Mouse (Mus musculus) left cerebral cortex, adult 2 months (tissue): ENCODE data around the gene Naif1. TPM values are rescaled to one million over a fixed set of nuclear protein-coding genes. Genes with fewer than 3 reads are reported as not detected.

ENCODE experiments used
- DNase-seq, 2 experiments: peaks; one replicate each; pipeline ENCODE4 v3.0.0; 2021 to 2022; ENCODE audit warnings: low spot score in 2 of 2, mixed read lengths in 1 of 2; ENCODE audit errors: extremely low spot score in 1 of 2
- H3K27ac ChIP-seq: fragments of 200-600 bp; 2 replicates; pipeline ENCODE4 v1.8.1; 2022
- H3K4me3 ChIP-seq: fragments of 200-600 bp; 2 replicates; pipeline ENCODE4 v1.8.1; 2022
- CTCF ChIP-seq: fragments of 200-600 bp; IDR thresholded peaks from 2 replicates; pipeline ENCODE4 v1.8.1; 2022; ENCODE audit warnings: antibody characterized with exemption, mild to moderate bottlenecking, moderate library complexity
- intact Hi-C: fragments of 180-260 bp; cut with DNase I; formaldehyde crosslinking; loops from one replicate; pipeline ENCODE4 v1.15.1; 2025
- total RNA-seq, 2 experiments: library from RNA; stranded (reverse); gene quantifications; 2 replicates each; pipeline ENCODE4 v1.2.3; 2021

The Naif1 gene
- total RNA-seq, 2 experiments from 2014 or later = 3.3 to 3.7 TPM

- DNase-seq = no peak
- Histone ChIP-seq H3K4me3 (no peak overlapping the region), H3K27ac (no peak overlapping the region)
- no peak for TF ChIP-seq CTCF
- intact Hi-C loops = no loop called here
These were observed 43.0 kb downstream of the Naif1 start for GRCm38 (mm10) chr2:32493301-32493701.

GRCm38 (mm10) chr2:32494522-32494921, 44.3 kb downstream of the Naif1 start:
- intact Hi-C loops = no loop called here

DNA sequence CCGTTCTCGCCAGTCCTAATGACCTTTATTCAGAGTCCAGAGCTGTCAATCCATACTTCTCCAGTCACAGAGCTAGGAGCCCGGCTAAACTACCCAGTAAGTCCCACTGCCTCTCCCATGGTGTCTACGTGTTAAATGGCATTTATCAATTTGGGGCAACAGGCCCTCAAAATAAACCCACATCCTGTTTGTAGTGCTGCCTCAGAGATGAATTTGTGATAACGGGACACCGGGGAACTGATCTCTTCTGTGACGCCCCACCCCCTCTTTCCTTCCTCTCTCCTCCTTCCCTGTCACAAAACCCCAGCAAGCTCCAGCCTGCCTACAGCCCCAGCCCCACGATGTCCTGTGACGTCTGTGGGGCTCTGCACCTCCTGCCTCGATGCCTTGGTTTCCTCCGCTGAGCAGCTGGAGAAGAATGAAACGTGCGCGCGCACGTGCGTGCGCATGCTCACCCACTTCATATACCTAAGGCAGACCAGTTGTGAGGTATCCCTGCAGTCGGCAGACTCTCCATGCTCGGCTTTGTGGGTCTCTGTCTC, 45.0 kb downstream of the Naif1 start:
- TF ChIP-seq CTCF = no peak
- DNase-seq = no peak
- intact Hi-C loops = no loop called here

More at GRCm38 (mm10) chr2:32494522-32494921, 44.3 kb downstream of the Naif1 start:
- Histone ChIP-seq H3K4me3 (no peak overlapping the region), H3K27ac (no peak overlapping the region)
- TF ChIP-seq CTCF = no peak
- no peak for DNase-seq

GRCm38 (mm10) chr2:32496190-32496589, 45.9 kb downstream of the Naif1 start:
- H3K27ac ChIP-seq = no peak overlapping the region
- intact Hi-C loops = no loop called here
- no peak for DNase-seq
- no peak overlapping the region for H3K4me3 ChIP-seq
- TF ChIP-seq CTCF = no peak

More for the DNA sequence above, 45.0 kb downstream of the Naif1 start:
- H3K27ac ChIP-seq = no peak overlapping the region
- H3K4me3 ChIP-seq = no peak overlapping the region

GRCm38 (mm10) chr2:32499365-32499764, 49.1 kb downstream of the Naif1 start:
- DNase-seq = no peak
- intact Hi-C loops = no loop called here
- Histone ChIP-seq H3K27ac (no peak overlapping the region), H3K4me3 (no peak overlapping the region)
- TF ChIP-seq CTCF = no peak

DNA sequence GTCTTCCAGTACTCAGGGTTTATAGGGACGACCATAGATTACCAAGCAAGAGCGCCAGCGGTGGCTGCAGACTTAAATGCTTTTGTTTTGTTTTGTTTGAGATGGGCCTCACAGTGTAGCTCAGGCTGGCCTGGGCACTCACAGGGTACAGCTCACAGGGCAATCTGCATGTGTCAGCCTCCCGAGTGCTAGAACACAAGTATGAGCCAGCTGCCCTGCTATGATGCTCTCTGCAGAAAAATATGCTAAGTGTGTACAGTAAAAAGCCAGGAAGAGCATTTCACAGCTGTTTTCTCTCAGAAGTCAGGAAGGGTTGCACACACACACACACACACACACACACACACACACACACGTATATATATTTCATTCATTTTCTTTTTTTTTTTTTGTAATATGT, 50.2 kb downstream of the Naif1 start:
- no peak overlapping the region for H3K27ac ChIP-seq
- intact Hi-C loops = loop anchor here (10.0 kb wide), 1 partner anchor 154 kb away; no protein-coding TSS in a partner anchor
- TF ChIP-seq CTCF = no peak
- H3K4me3 ChIP-seq = no peak overlapping the region
- no peak for DNase-seq

GRCm38 (mm10) chr2:32501754-32502324, 51.6 kb downstream of the Naif1 start:
- H3K27ac ChIP-seq = no peak overlapping the region
- H3K4me3 ChIP-seq = no peak overlapping the region
- intact Hi-C loops = loop anchor here (10.0 kb wide), 1 partner anchor 153 kb away; no protein-coding TSS in a partner anchor
- TF ChIP-seq CTCF = no peak
- no peak for DNase-seq

DNA sequence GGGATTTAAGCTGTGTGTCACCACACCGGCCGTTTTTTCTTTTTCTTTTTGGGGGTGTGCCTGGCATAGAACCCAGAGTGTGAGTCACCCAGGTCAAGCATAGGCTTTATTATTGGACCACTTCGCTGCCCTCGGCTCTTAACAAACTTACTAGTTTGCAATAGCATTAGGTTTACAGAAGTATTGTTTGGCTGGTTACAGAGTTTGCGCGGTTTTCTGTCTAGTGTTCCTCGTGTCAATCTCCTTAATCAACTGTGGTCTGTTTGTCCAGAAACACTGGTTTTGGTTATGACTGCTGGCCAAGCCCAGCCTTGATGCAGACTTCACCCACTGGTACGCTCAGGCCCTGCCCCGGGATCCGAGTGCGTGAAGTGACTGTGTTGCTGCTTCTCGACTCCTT, 52.6 kb downstream of the Naif1 start:
- DNase-seq = no peak
- H3K4me3 ChIP-seq = no peak overlapping the region
- intact Hi-C loops = loop anchor here (10.0 kb wide), 1 partner anchor 152 kb away; no protein-coding TSS in a partner anchor
- no peak for TF ChIP-seq CTCF
- H3K27ac ChIP-seq = no peak overlapping the region

- H3K27ac ChIP-seq = no peak overlapping the region
- TF ChIP-seq CTCF = no peak
- intact Hi-C loops = loop anchor here (10.0 kb wide), 1 partner anchor 151 kb away; no protein-coding TSS in a partner anchor
- no peak for DNase-seq
- H3K4me3 ChIP-seq = no peak overlapping the region
These were observed 53.3 kb downstream of the Naif1 start for GRCm38 (mm10) chr2:32503588-32503987.

DNA sequence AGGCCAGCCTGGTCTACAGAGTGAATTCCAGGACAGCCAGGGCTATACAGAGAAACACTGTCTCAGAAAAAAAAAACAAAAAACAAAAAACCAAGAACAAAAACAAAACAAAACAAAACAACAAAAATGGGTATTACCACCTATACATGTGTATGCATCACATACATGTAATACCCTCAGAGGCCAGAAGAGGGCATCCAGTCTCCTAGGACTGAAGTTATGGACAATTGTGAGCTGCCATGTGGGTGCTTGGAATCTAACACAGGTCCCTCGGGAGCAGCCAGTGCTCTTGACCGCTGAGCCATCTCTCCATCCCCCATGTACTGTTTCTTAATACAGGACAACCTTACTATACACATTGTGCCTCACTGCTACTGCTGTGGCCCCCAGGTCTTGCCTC, 55.3 kb downstream of the Naif1 start:
- no peak for DNase-seq
- H3K27ac ChIP-seq = no peak overlapping the region
- H3K4me3 ChIP-seq = no peak overlapping the region
- peak; percentile 6 for TF ChIP-seq CTCF
- intact Hi-C loops = loop anchor here (10.0 kb wide), 1 partner anchor 149 kb away; no protein-coding TSS in a partner anchor

Other genes with a start within 250 kb of the Naif1 start
- 10 to 100 TPM; 23.7 to 25.3 TPM for gene Pomt1, start 213.9 kb upstream of the Naif1 start, total RNA-seq
- 10 to 100 TPM; 45.9 to 47.1 TPM for gene Uck1, start 190.3 kb upstream of the Naif1 start, total RNA-seq
- gene Golga2, start 163.1 kb upstream of the Naif1 start, total RNA-seq = 10 to 100 TPM; 83.2 to 86.4 TPM
- gene Swi5, start 162.4 kb upstream of the Naif1 start, total RNA-seq = 100 to 1,000 TPM; 186 to 193 TPM
- gene Ciz1, start 98.1 kb upstream of the Naif1 start, total RNA-seq = 10 to 100 TPM; 89.7 to 90.1 TPM
- 1,000 to 10,000 TPM; 1,259 to 1,310 TPM for gene Dnm1, start 97.1 kb upstream of the Naif1 start, total RNA-seq
- 100 to 1,000 TPM; 341 to 349 TPM for gene 1110008P14Rik, start 68.5 kb upstream of the Naif1 start, total RNA-seq
- gene Lcn2, start 62.2 kb upstream of the Naif1 start, total RNA-seq = 10 to 100 TPM in 1 of 2 experiments, under 1 TPM in 1; 0.44 to 19.4 TPM
- 10 to 100 TPM; 47.2 to 47.8 TPM for gene Ptges2, start 54.6 kb upstream of the Naif1 start, total RNA-seq
- gene Slc25a25, start 988 bp downstream of the Naif1 start, total RNA-seq = 10 to 100 TPM; 65.2 to 79.1 TPM
- 10 to 100 TPM; 61.1 to 64.8 TPM for gene Fam102a, start 84.9 kb downstream of the Naif1 start, total RNA-seq
- 10 to 100 TPM; 79.4 to 82.6 TPM for gene Dpm2, start 120.4 kb downstream of the Naif1 start, total RNA-seq
- 10 to 100 TPM; 10.1 to 14.1 TPM for gene Pip5kl1, start 124.3 kb downstream of the Naif1 start, total RNA-seq
- gene 9430097D07Rik, start 125.2 kb downstream of the Naif1 start, total RNA-seq = 1 to 10 TPM in 1 of 2 experiments, under 1 TPM in 1; 0.75 to 1.1 TPM
- 10 to 100 TPM; 37.2 to 38.0 TPM for gene St6galnac4, start 136.6 kb downstream of the Naif1 start, total RNA-seq
- gene St6galnac6, start 149.3 kb downstream of the Naif1 start, total RNA-seq = 100 to 1,000 TPM; 122 to 133 TPM
- gene Ak1, start 171.3 kb downstream of the Naif1 start, total RNA-seq = 100 to 1,000 TPM; 140 to 153 TPM
- 10 to 100 TPM; 22.2 to 23.0 TPM for gene Eng, start 196.1 kb downstream of the Naif1 start, total RNA-seq